Mouse (Mus musculus) gonadal fat pad, adult 2 months (tissue): Measurements from ENCODE around the gene Prkcz. TPM values are rescaled to one million over a fixed set of nuclear protein-coding genes. Genes with fewer than 3 reads are reported as not detected.

Source experiments
- DNase-seq: peaks from one replicate; pipeline ENCODE4 v3.0.0-alpha.2; 2012; ENCODE audit warnings: low read depth
- polyA plus RNA-seq: library from polyadenylated mRNA; depleted of rRNA; stranded (reverse); fragments of >200 nt; gene quantifications from 2 replicates; pipeline ENCODE4 v1.2.3, GENCODE M21; 2012; rRNA removed

The Prkcz gene
- polyA plus RNA-seq, 1 experiment = 10.3 TPM

DNA sequence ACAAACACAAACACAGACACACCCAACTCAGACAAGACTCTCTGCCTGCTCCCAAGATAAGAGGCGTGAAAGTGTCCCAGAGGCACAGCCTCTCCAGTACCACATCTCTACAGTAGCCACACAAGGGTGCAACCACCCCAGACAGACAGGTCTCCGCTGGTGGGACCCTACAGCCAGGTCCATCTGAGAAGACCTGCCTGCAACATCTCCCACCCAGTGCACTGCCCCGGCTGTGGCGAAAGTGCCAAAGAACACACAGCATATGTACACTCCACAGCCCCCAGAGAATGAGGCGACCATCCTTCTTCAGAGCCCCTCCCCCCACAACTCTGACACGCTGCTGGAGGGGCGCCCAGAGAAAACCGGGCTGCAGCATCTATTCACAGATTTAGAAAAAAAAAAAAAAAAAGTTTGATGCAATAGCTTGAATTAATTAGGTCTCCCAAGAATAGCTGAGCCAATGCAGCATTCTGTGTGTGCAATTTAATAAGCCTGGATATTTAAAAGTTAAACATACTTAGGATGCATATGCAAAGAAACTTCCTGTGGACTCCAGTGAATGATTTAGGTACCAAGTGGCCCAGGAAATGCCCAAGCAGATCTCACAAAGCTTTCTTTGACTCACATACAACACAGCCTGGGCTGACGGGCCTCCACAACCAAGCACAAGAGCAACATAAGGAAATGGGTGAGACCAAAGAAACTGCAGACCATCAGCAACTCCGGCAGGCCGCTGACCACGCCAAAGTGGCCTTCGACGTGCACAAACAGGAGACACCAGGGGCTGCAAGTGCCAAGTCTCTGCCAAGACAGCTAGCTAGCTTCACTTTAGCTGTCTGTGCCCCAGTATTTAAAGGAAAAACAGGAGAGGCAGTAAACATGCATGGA lies 140.7 kb downstream of the Prkcz start:
- no peak for DNase-seq

DNA sequence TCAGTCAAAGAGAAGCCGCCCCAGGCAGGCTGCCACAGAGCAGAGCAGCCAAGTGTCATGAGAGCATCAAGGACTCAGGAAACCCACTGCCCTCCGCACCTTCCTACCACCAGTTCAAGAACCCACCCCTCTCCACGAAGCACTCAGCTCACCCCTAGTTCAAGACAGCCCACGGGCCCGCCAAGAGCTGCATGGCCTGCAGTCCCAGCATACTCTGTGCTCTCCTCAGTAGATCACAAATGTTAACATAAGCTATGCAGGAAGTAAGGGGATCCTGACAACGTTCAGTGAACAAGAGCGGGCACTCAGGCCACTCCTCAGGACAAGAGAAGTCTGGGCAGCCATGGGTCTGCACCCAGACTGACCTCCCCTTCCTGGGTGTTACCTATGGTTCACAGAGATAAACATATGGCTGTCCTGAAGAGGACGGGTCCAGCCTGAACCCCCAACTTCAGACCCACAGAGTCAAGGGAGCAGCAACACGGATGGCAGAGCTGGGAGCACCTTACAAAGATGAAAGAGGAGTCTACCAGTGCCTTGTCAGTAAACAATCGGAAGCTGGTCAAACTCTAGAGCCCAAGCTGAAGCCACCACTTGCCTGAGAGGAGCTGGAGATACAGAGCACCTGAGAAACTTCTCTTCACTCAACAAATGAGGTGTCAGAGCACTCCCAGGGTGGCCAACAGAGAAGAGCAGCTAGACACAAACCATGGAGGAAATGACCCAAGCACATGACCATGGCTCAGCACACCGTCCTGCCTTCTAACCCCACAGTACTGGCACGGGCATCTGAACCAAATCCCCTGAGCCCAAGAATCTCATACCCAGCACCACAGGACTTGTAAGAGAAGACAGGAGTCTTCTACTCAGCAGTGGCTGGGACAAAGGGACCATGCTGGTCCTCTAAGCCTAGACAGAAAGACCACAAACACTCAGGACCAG lies 141.6 kb downstream of the Prkcz start:
- no peak for DNase-seq

DNA sequence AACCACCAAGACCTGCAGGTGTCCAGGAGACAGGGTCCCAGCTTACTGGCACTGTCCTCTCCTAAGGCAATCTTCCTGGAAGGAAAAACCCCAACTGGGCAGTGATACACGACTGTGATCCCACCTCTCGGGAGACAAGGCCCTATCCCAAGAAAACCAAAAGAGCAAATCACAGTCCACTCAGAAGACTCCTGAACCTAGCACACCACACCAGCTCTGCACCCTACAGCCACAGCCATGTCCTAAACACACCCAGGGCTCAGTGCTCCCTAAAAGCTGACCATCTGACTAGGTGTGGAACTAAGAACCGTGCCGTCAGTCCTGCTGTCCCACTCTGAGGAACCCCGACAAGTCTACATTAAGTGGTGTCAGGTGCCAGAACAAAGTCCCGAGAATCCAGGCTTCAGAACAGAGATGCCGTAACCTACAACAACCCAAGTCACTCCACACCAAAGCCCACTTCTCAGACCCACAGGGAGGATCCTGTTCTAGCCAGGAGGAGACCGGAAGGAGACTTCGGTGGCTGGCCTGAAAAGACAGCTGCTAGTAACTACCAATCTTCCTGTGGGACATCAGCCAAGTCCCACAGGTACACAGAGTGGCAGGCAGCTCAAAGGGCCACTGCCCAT lies 142.9 kb downstream of the Prkcz start:
- DNase-seq = no peak

DNA sequence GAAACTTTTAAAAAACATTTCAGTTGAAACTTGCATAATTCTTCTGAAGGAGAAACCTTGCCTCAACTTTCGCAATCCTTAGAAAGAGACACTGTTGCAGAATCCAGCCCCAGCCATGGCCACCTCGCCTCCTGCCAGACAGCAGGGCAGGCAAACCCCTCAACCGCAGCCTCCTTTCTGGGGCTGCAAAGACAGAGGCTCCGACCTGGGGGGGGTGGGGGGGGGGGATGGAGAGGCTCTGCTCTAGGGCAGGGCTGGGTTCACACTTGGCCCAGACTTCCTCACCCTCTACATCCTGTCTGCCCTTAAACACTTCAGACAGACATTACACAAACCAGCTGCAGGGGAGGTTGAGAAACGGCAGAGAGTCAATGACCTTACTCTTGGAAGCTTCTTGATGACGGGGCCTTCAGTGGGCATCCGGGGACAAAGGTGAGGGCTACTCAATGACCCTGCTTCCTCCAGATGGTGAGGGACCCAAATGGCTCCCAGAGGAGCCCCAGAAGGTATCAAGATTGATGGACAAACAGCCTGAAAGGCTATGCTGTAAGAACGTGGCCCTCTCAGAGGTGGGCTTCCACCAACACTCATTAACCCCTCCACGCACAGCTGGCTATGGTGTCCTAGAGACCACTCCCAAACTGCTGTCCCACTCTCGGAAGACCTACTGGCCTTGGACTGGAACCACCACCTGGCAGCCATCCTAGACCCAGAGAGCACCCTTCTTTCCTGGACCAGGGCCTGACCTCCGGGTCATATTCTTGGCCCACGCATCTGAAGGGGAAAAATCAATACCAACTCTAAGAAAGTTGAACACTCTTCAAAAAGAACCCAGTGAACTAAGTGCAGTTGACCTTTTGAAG lies 143.7 kb downstream of the Prkcz start:
- DNase-seq = no peak

DNA sequence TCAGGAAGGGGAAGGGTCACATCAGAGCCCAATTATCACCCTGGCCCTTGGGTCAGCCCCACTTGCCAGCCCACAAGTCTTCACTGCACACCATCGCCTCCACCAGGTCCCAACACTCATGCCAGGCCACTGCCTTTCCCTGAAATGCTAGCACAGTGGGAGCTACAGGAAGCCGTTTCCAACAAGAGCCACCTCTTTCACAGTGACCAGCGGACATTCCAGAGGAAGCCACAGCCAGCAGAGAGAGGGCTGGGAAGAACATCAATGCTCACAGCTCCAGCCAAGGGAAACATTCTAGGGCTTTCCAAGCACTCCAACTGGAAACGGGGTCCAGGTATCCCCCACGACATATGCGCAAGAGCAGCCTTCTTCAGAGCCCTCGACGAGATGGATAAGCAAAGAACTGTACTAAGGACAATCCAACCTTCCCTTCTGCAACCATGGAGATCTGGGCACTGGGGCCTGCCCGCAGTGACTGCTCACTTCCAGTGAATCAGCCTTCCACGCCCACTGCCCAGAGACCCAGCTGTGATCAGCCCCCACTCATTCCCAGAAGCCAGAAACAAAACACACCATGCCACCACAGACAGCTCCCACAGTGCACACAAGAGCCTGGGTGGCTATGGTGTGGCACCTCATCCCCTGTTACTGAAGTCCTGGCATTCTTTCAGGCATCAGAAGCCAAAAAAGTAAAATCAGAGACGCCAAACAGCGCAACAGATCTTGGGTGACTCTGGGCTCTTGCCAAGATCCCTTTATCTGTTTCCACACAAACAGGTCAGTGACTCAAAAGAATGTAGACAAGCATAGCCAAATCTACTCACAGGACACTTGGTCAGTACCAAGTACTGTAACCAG lies 145.2 kb downstream of the Prkcz start:
- DNase-seq = no peak

GRCm38 (mm10) chr4:155215203-155215602 lies 146.0 kb downstream of the Prkcz start:
- DNase-seq = no peak

DNA sequence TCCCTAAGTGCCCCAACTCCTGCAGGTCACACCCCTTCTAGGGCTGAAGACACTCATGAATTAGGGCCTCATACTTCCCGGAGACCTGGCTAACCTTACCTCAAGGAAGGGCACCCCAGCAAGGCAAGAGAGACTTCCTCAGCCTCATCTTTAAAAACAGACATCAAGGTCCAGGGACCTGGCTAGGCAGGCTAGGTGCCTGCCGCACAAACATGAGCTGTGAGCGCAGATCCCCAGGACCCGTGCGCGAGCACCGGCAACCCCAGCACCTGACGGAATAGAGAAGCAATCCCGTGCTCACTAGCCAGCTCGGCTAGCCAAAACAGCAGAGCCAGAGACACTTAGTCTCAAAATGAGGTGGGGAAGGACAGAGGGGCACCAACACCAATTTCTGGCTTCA lies 146.4 kb downstream of the Prkcz start:
- no peak for DNase-seq

- no peak for DNase-seq
Measured at GRCm38 (mm10) chr4:155214188-155214587, 147.0 kb downstream of the Prkcz start.

DNA sequence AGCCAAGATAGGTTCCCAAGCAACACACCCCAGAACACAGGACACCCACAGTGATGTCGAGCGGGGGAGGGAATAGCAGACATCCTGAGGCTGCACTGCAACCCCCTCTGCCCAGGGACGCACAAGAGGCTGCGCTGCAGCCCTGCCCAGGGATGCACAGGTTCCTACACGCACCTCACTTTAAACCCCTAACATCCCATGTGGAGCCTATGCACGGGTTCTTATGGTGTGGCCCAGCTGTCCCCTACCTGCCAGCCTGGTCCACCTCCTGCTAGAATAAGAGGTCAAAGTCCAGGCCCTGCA lies 147.5 kb downstream of the Prkcz start:
- DNase-seq = no peak

DNA sequence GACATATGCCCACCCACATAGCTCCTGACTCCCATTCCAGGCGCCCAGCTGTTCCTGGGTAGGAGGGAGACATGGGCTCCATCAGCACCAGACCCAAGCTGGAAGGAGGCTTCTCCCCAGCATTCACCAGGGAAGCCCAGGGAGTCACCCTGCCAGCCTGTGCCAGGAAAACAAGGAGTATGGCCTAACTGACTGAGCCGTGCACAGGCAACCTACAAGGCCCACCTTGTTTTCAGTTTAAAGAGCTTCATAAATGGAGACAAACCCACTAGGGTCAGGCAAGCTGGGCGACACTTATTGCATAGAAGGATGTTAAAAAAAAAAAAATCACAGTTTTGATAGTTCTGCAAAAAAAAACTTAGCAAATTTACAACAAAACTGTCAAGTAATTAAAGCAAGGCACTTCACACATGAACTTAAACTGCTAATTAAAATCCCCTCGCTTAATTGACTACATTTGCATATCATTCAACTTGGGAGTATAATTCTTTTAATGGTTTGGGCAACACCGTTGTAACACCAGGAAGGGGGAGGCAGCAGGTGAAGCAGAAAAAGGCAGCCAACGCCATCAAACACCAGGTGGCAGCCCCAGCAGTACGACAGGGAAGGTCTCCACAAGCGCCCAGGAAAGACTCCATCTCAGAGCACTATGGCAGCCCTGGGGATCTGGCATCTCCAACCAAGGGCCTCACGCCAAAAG lies 148.0 kb downstream of the Prkcz start:
- DNase-seq = no peak

Other genes with a start within 250 kb of the Prkcz start
- gene Ski, start 138.8 kb downstream of the Prkcz start, polyA plus RNA-seq = 61.5 and 79.7 TPM in 2 replicates
- gene Faap20, start 111.6 kb downstream of the Prkcz start, polyA plus RNA-seq = 49.1 and 78.4 TPM in 2 replicates
- gene Gabrd, start 36.8 kb upstream of the Prkcz start, polyA plus RNA-seq = 0.23 and 1.2 TPM in 2 replicates
- gene Cfap74, start 47.8 kb upstream of the Prkcz start, polyA plus RNA-seq = 2.1 and 2.2 TPM in 2 replicates
- gene Tmem52, start 107.8 kb upstream of the Prkcz start, polyA plus RNA-seq = 9.1 and 9.7 TPM in 2 replicates
- 663 and 820 TPM in 2 replicates for gene Gnb1, start 130.0 kb upstream of the Prkcz start, polyA plus RNA-seq
- 163 and 200 TPM in 2 replicates for gene Nadk, start 201.0 kb upstream of the Prkcz start, polyA plus RNA-seq
- gene Slc35e2, start 240.1 kb upstream of the Prkcz start, polyA plus RNA-seq = 29.2 and 40.0 TPM in 2 replicates